Mouse (Mus musculus): ENCODE measurements around the gene Arv1. TPM values are rescaled to one million over a fixed set of nuclear protein-coding genes. Genes with fewer than 3 reads are reported as not detected.
A peak's percentile ranks its signal among the peaks of the same experiment; 100 is the strongest.

Gene Arv1
- total and polyA plus RNA-seq, 3 experiments: 9.7 to 22.0 (median 11.9) TPM

GRCm38 (mm10) chr8:124735371-124735911 is 13.5 kb downstream of the Arv1 start:
- DNase-seq (ENCODE audit: extremely low read depth): no peak
- dilution Hi-C loops (cut with MboI; ENCODE audit: extremely low pct_ligation_motif_present, extremely low pct_unique_long_range_greater_than_20kb, low sequenced_read_pairs) (no loop called here), in situ Hi-C loops (cut with MboI; ENCODE audit: low pct_ligation_motif_present, low pct_unique_long_range_greater_than_20kb, low sequenced_read_pairs) (no loop called here)
- TF ChIP-seq RAD21 (IDR thresholded peaks at IDR 0.05; ENCODE audit: low read depth, low read length): no peak
- no peak for TF ChIP-seq MXI1 (IDR thresholded peaks at IDR 0.05; ENCODE audit: low read depth, low read length)
- TF ChIP-seq ZC3H11A (IDR thresholded peaks at IDR 0.05; ENCODE audit: low read depth, low read length): no peak
- TF ChIP-seq USF1 (IDR thresholded peaks at IDR 0.05; ENCODE audit: low read depth, low read length): no peak
- no peak for TF ChIP-seq ZKSCAN1 (IDR thresholded peaks at IDR 0.05; ENCODE audit: borderline replicate concordance, low read depth, low read length)
- TF ChIP-seq PAX5 (IDR thresholded peaks at IDR 0.05; ENCODE audit: low read length): no peak
- TF ChIP-seq UBTF (IDR thresholded peaks at IDR 0.05; ENCODE audit: low read depth, low read length): no peak
- TF ChIP-seq JUN (IDR thresholded peaks at IDR 0.05; ENCODE audit: insufficient read depth, low read depth, low read length): no peak
- TF ChIP-seq SMC3 (IDR thresholded peaks at IDR 0.05; ENCODE audit: low read depth, low read length): no peak
- no peak for TF ChIP-seq CTCF (conservative IDR thresholded peaks at IDR 0.05 in 1 of 2, IDR thresholded peaks at IDR 0.05 in 1 of 2; ENCODE audit: low read depth in 2 of 2, low read length in 2 of 2)
- Histone ChIP-seq H3K27me3 (replicated peaks) (no peaks in the 10 kb centered on the region), H3K36me3 (replicated peaks in 1 of 2; ENCODE audit: control insufficient read depth in 1 of 2, insufficient read depth in 1 of 2, low read length in 1 of 2) (peaks cover 58 to 97% of the 10 kb centered on the region in 2 experiments), H3K9me3 (replicated peaks; ENCODE audit: low read length) (peaks cover 3% of the 10 kb centered on the region), H3K4me3 (replicated peaks in 1 of 3; ENCODE audit: low read depth in 2 of 3, low read length in 2 of 3, poor library complexity in 1 of 3) (no peak overlapping the region), H3K4me2 (ENCODE audit: insufficient read depth, low read depth, poor library complexity, severe bottlenecking) (no peak overlapping the region), H3K4me1 (ENCODE audit: control insufficient read depth in 1 of 2, insufficient read depth in 2 of 2) (no peaks in the 10 kb centered on the region), H3K79me2 (replicated peaks; ENCODE audit: control insufficient read depth, extremely low read depth, insufficient read depth, poor library complexity, severe bottlenecking) (no peaks in the 10 kb centered on the region), H3K27ac (ENCODE audit: insufficient read depth, low read depth) (no peak overlapping the region), H3K9ac (ENCODE audit: insufficient read depth, low read depth) (no peak overlapping the region)

DNA sequence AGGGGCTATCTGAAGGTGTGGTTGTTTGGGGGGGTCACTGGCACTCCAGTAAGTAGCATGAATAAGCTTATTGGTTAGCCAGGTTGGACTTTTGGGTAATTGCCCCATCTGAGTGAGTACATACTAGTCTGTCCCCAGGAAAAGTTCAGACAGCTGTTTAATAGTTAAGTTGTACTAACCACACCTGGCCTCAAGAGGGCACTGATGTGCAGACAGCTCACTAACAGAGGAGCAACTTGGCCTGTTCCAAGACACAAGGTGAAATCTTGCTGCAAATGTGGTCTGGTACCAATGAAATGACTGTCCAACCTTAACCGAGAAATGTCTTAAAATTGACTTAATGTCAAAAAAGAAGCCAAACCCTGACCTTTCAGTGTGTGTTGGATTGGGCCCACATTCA is 17.3 kb downstream of the Arv1 start:
- peak; percentile 55 for DNase-seq (ENCODE audit: extremely low read depth)
- Histone ChIP-seq H3K9me3 (replicated peaks; ENCODE audit: low read length) (no peaks in the 10 kb centered on the region), H3K4me1 (ENCODE audit: control insufficient read depth in 1 of 2, insufficient read depth in 2 of 2) (peaks cover 10 to 20% of the 10 kb centered on the region in 2 experiments), H3K4me3 (replicated peaks in 1 of 3; ENCODE audit: low read depth in 2 of 3, low read length in 2 of 3, poor library complexity in 1 of 3) (no peak overlapping the region), H3K4me2 (ENCODE audit: insufficient read depth, low read depth, poor library complexity, severe bottlenecking) (no peak overlapping the region), H3K36me3 (replicated peaks in 1 of 2; ENCODE audit: control insufficient read depth in 1 of 2, insufficient read depth in 1 of 2, low read length in 1 of 2) (peaks cover 32 to 85% of the 10 kb centered on the region in 2 experiments), H3K79me2 (replicated peaks; ENCODE audit: control insufficient read depth, extremely low read depth, insufficient read depth, poor library complexity, severe bottlenecking) (no peaks in the 10 kb centered on the region), H3K9ac (ENCODE audit: insufficient read depth, low read depth) (no peak overlapping the region), H3K27me3 (replicated peaks) (no peaks in the 10 kb centered on the region), H3K27ac (ENCODE audit: insufficient read depth, low read depth) (no peak overlapping the region)
- TF ChIP-seq MEF2A (IDR thresholded peaks at IDR 0.05; ENCODE audit: borderline replicate concordance, low read depth, low read length): no peak
- TF ChIP-seq CHD1 (IDR thresholded peaks at IDR 0.05; ENCODE audit: low read depth, low read length): no peak
- peak; percentile 78 to 91 for TF ChIP-seq CTCF (conservative IDR thresholded peaks at IDR 0.05 in 1 of 2, IDR thresholded peaks at IDR 0.05 in 1 of 2; ENCODE audit: low read depth in 2 of 2, low read length in 2 of 2)
- TF ChIP-seq SMC3 (IDR thresholded peaks at IDR 0.05; ENCODE audit: low read depth, low read length): peak; percentile 85
- peak; percentile 60; the same call in 1 of the 2 replicates for TF ChIP-seq ZC3H11A (IDR thresholded peaks at IDR 0.05; ENCODE audit: low read depth, low read length)
- TF ChIP-seq NELFE (IDR thresholded peaks at IDR 0.05; ENCODE audit: low read depth, low read length): no peak
- TF ChIP-seq SIN3A (IDR thresholded peaks at IDR 0.05; ENCODE audit: low read length): no peak
- TF ChIP-seq HCFC1 (IDR thresholded peaks at IDR 0.05; ENCODE audit: low read depth, low read length): no peak
- 0 out of 2 replicates have a peak, but pooled peaks have one; percentile 12 for TF ChIP-seq MYC (IDR thresholded peaks at IDR 0.05; ENCODE audit: low read depth, low read length)
- no peak for TF ChIP-seq EP300 (IDR thresholded peaks at IDR 0.05; ENCODE audit: low read length)
- TF ChIP-seq RCOR1 (conservative IDR thresholded peaks at IDR 0.05; ENCODE audit: low read depth, low read length): no peak
- TF ChIP-seq PAX5 (IDR thresholded peaks at IDR 0.05; ENCODE audit: low read length): no peak
- no peak for TF ChIP-seq E2F4 (IDR thresholded peaks at IDR 0.05; ENCODE audit: insufficient replicate concordance, low read depth, low read length)
- no peak for TF ChIP-seq CHD2 (IDR thresholded peaks at IDR 0.05; ENCODE audit: low read length)
- no peak for TF ChIP-seq GABPA (IDR thresholded peaks at IDR 0.05; ENCODE audit: insufficient replicate concordance, low read depth, low read length)
- no peak for TF ChIP-seq UBTF (IDR thresholded peaks at IDR 0.05; ENCODE audit: low read depth, low read length)
- peak; percentile 86 for TF ChIP-seq RAD21 (IDR thresholded peaks at IDR 0.05; ENCODE audit: low read depth, low read length)
- TF ChIP-seq POLR2A (IDR thresholded peaks at IDR 0.05; ENCODE audit: low read depth, low read length): no peak
- no peak for TF ChIP-seq JUN (IDR thresholded peaks at IDR 0.05; ENCODE audit: insufficient read depth, low read depth, low read length)
- dilution Hi-C loops (cut with MboI; ENCODE audit: extremely low pct_ligation_motif_present, extremely low pct_unique_long_range_greater_than_20kb, low sequenced_read_pairs) (no loop called here), in situ Hi-C loops (cut with MboI; ENCODE audit: low pct_ligation_motif_present, low pct_unique_long_range_greater_than_20kb, low sequenced_read_pairs) (no loop called here)

All from CH12.LX (cell line).